Mouse (Mus musculus): Measurements from ENCODE around the gene Ccnf.

GRCm38 (mm10) chr17:24250988-24251319 is 330 bp downstream of the Ccnf start:
- TF ChIP-seq CTCF (IDR thresholded peaks at IDR 0.05; ENCODE audit: control insufficient read depth, insufficient read depth, insufficient read length) (no peak), CEBPB (IDR thresholded peaks at IDR 0.05; ENCODE audit: low read depth) (no peak), USF1 (IDR thresholded peaks at IDR 0.05; ENCODE audit: low read depth) (no peak)
